Mouse (Mus musculus) testis, postnatal 14 days (tissue): ENCODE measurements around the gene Gjc2.

Source experiments
- DNase-seq: peaks from one replicate; pipeline ENCODE4 v3.0.0; 2021; ENCODE audit warnings: low spot score

The Gjc2 gene

DNA sequence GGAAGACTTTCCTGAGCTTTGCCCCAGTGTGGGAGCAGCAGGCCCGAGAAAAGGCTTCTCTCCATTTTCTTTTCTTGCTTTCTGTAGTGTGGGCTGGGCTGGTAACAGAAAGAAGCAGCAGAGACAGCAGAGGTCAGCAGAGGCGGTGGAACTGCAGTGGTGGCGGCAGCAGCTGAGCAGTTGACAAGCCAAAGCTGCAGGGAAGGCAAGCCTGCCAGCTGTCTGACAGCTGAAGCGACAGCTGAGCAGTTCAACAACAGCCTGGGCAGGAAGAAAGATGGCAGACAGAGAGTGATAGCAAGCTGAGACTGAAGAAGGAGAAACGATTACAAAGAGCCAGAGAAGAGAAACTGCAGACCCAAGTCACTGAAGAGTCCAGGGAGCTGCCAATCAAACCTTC lies 21.6 kb downstream of the Gjc2 start:
- DNase-seq: no peak

DNA sequence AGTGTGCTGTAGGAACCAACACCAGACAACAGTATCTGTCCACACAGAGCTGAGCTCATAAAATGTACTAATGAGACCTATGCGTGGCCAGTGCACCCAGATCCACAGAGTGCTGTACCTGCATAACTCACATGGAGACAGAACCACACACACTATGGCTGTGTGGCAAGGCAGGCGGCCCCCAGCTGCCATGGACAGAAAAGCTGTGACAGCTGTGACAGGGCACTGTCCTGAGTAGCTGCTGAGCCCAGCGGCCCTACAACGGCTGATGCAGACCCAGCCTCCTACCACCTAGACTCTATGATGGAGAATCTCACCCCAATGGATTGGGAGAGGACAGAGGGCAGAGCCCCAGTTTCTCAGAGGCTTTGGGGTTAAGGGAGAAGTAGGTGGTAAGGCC lies 23.5 kb downstream of the Gjc2 start:
- DNase-seq: no peak

DNA sequence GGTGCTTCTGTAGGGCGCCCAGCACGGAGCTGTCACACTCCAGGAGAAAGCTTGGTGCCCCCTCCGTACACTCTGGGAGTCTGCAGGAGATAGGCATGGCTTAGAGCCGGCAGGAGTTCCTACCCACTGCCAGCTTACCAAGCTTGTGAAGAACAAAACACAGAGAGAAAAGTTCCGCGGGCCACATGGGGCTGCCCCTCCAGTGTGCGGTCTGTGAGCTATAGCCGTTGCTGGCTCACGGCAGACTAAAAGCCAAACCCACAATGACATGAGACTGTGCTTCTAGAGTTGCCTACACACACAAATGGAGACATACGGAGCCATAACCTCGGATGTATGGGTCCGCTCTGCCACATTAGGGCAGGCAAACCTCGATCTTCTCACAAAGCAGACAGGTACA lies 23.9 kb downstream of the Gjc2 start:
- DNase-seq: no peak

DNA sequence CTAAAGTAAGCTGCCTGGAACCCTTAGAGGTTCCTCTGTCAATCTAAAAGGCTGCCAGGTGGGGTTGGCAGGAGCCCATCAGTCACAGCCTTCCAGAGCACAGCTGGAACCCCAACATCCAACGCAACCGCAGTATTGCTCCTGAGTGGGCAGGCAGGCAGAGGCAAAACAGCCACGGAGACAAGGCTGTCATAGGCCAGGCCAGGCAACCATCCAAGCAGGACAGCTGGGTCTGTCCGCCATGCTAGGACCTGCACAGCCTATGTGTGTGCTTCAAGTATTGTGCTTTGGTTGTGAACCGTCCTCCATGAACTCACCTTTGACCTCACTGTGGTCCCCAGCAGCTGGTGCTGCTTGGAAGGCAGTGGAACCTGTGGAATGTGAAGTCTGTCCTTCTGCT lies 27.1 kb downstream of the Gjc2 start:
- no peak for DNase-seq

DNA sequence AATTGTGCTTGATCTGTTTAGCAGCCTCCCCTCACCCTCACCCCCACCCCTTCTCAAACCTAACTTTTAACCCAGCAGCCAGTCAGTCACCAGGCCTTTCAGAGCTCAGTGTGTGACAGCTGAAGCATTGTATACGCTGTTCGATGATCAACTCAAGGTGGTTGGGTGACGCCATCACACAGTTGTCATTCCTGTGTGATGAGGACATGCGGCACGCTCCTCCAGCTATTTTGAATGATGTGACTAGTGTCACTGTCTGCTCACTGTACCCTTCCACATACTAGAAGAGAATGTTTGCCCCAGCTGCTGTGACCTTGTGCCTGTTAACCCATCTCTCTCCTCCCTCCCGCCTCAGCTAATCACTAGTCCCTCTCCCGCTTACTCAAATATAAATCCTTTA lies 28.8 kb downstream of the Gjc2 start:
- DNase-seq: no peak

DNA sequence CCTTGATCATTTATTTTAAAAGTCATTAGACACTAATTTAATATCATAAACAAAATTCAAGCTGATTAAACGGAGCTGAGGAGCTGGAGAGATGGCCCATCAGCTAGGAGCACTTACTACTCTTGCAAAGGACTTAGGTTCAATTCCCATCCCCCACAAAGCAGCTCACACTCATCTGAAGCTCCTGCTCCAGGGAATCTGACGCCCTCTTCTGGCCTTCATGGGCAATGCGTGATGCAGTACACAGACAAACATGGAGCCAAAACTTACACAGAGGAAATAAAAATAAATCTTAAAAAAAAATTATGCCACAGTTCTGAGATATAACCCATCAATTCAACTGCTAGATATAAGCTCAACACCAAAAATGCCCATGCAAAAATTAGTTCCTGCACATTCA lies 31.3 kb downstream of the Gjc2 start:
- no peak for DNase-seq

DNA sequence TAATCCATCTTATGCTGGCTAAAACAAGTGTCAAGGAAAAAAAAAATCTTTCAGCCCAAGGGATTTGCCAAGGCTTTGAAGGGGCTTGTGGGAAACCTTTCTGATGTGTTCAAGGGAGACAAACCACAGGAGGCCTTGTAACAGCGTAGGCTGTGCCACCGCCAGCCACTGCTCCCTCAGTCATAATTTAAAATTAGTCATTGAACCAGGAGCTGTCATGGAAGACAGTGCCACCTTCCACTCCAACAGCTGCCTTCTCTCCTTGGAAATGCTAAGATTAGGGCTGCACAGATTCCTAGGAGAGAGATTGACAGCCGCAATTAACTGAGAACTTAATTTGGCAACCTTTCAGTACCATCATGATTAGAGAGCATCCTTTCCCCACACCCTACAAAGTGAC lies 33.7 kb downstream of the Gjc2 start:
- no peak for DNase-seq

DNA sequence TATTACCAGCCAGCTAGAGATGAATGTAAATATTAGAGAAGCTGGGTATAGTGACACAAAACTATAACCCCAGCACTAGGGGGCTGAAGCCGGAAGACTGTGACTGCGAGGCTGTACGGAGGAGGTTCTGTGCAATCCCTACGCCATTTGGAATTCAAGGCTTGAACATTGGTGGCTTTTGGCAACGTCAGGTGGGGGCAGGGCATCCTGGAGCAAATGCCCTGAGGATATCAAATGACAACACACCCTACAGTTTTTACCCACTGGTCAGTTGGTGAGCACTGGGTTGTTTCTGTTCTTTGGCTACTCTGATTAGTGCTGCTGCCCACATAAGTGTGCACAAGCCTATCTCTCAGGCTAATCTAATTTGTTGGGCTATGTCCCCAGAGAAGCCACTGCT lies 40.1 kb downstream of the Gjc2 start:
- no peak for DNase-seq

DNA sequence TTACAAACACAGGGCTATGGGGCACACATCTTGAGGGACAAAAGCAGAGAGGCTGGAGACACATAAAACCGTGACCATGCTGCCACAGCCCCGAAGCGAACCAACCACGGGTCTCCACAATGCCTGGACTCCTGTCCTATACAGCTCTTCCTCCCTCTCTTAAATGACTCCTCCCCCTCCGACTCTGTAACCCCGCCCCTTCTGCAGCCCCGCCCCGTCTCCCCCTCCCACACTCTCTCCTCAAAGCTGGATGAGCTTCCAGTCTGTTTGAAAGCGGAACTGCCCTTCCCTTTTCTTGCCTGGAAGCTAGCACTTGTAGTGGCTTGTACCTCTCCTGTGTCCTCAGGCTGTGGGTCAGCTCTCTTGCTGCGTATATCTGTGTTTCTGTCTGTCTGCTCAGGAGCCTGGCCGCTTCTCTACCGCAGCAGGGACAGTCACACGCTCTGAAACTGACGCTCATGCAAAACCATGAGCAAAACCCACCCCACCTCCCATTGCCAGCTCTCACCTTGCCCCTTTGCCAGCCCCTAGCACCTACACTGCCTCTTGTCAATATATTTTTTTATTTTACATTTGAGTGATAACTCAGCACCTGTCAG lies 41.1 kb downstream of the Gjc2 start:
- no peak for DNase-seq

DNA sequence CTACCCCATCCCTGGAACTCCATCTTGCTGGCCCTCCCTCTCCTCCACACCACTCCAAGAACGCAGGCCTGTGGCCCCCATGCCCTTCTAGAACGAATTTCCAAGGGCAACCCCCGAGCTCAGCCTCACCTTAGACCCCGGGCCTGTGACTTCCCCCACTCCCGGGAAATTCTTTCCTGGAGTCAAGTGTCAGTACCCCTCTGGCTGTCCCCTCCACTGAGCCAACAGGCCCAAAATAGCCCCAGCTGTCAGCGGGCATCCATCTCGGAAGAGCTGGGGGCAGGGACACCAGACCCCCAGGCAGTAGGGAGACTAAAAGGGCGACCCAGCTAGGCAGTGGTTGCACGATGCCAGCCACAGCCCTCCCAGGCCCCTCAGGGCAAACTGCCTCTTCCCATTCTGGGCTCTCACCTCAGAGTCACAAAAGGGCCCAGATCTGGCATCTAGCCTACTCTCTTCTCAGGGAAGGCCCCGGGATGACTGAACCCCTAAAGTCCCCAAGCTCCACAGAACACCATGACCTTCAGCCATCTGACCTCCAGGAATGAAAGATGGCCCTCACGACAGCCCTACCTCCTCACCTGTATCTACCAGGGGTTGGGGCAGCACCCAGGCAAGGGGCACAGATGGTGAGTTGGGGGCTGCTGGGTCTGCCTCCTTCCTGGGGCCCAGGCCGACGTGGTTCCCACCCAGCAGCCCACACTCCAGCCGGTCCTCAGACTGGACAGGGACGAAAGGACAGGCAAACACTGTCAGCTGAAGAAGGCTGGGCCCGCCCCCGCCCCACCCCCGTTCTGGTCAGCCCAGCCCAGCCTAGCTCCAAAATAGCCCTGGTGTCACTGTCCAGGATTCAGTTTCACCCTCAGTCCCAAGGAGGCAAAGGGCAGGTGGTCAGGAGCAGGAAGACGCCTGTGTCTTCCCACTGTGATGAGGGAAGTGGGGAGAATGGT lies 44.2 kb downstream of the Gjc2 start:
- no peak for DNase-seq

DNA sequence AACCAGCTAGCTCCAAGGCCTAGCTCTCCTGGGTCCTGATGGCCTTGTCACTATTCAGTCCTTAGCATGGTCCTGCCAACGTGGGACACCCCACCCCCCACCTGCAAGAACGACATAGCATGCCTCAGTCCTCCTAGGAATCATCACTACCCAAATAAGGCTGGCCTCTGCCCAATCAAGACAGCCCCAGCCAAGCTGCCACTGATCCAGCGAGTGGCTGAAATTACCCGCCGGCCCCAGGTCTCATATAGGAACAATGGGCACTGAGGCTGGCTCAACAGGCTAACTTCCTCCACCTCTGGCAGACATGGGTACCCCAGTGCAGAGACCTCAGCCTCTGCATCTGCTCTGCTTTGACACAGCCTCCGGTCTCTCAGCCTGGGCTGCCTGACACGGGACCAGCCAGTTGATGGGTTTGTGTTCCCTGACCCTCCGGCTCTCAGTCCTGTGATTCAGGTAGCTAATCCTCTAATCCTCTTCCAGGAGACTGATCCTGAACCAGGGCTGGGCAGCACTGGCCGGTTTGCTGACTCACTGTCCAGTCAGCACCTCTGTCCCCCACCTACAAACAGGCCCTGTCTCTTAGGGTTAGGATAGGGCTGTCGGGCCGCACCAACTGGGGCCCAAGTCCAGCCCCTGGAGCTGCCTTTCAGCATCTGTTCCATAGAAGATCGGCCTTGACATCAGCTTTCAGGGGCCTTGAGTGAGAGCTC lies 45.9 kb downstream of the Gjc2 start:
- DNase-seq: no peak

DNA sequence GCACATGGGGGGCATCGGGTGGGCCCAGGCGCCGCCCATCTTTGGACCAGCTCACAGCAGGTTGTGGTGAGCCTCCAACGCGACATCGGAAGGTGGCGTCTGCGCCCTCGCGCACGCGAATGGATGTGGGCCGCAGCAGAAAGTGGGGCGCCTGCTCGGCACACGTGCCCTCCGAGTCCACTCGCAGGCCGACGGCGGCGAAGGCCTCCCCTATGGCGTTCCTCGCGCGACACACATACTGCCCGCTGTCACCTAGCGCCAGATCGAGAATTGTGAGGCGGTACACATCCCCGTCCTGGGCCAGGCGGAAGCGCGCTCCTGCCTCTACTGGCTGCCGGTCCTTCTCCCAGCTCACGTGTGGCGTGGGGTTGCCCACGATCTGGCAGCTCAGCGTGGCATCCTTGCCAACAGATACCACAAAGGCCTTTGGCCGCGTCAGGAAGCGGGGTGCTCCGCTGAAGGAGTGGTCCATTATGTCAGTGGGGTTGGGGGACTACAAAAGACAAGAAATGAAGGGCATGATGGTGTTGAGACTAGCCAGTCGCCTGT lies 47.0 kb downstream of the Gjc2 start, which contains the start of gene Obscn:
Gene Obscn, minus strand, starts transcription at position 499 of the 549 bp plus-strand sequence.
- no peak for DNase-seq

DNA sequence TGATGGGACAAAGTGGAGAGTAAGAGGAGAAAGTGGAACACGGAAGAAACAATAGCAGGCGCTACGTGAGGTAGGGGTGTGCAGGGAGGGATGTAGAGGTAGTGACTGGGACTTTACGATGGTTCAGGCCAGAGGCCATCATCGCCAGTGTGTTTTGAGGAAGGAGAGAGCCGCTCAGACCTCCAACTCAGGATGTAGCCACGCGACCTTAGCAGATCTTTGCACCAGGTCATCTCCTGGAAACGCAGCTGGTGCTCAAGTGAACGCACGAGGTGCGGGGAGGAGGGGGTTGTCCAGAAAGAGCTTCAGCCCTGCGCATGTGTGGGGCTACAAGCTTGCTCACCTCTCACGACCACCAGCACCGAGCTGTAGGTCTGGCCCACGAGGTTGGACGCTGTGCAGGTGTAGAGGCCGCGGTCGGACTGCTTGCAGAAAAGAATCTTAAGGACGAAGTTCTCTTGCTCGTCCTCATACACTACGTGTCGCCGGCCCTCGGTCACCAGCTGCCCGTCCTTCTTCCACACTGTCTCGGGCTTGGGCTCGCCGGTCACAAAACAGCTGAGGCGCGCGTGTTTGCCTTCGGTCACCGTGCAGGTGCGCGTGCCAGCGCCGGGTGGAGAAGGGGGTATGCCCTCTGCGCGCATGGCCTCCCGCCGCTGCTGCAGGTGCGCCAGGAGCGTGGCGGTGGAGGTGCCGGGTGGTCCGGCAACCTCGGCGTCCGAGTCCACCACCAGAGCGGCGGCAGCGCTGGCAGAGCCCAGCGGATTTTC lies 47.8 kb downstream of the Gjc2 start:
- DNase-seq: peak; percentile 57

DNA sequence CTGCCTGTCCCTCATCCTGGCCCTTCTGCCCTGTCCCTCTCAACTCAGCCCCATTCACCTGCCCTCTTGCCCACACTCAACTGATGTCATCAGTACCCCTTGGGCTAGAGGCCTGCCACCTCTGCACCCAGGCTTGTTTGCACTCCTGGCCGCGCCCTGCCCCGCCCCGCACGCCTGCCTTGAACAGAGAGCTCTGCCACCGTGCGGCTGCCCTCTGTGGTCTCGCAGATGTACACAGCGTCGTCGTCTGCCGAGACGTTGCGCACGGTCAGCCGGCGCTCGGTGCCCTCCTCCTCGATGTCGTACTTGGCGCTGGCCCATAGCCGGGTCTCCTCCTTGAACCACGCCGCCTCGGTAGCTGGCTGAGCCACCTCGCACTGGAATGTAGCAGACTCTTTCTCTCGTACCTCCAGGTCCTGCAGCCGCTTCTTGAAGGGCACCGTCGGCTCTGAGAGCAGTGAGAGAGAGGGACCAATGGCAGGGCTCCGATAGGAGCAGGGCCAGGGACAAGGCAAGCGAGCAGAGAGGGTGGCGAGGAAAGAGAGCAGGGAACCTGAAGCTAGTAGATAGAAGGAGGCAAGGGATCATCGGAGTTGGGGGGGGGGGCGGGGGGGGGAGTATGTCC lies 48.5 kb downstream of the Gjc2 start:
- DNase-seq: no peak

DNA sequence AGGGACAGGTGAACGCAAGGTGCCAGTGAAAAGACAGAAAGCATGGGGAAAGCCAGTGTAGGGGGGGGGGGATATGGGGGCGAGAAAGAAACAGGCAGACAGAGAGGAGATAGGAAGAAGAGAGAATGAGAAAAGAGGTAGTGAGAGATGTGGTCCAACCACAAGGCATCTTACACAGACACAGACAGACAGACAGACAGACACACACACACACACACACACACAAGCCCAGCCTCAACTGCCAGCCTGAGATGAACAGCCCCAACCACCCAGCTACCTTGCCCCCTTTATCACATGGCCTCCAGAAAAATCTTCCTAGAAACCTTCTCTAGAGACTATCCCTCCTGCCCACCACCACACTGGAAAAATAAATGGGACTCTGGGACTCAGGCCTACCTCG lies 50.9 kb downstream of the Gjc2 start:
- no peak for DNase-seq

DNA sequence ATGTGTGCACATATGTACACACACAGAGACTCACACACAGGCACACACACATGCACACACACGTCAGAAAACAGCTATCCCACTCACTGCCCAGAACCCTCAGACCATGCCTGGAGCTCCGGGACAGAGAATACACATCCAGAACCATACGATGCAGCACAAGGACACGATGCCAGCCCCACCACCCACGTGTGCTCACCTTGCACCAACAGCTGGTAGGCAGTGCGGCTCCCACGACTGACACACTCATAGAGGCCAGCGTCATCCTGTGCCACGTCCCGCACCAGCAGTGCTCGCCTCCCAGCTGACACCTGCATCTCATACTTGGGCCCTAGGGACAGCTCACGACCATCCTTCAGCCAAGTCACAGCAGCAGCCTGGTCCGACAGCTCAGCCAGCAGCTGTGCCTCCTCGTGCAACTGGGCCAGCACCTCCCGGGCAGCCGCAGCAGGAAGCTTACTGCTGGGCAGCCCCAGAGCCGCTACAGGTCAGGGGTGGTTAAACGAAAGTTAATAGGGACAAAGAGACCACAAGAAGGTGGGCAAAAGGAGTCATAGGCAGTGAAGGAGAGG lies 51.6 kb downstream of the Gjc2 start:
- no peak for DNase-seq

DNA sequence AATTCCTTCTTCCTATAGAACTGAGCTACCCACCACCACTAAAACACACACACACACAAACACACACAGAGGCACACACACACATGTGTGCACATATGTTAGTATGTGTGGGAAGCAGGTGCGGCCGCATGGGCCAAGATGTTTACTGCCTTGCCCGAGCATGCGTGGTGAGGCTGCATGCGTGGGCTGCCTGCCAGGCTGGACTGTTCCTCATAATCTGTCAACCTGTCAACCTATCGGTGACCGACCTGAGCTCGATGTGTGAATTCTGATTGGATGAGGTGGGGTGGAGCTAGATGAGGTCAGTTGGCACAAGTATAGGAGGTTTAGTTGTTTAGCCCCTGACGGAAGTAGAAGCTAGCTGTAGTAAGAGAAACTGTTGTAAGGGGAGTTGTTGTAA lies 52.2 kb downstream of the Gjc2 start:
- DNase-seq: no peak
